Mouse (Mus musculus): ENCODE results near the gene Taf5l.
"Not testable (repeated sequence)": the region's sequence is repeated elsewhere in the genome, so short reads cannot be mapped to it uniquely, and the experiment has no call there.

The Taf5l gene

GRCm38 (mm10) chr8:124021237-124022227 lies at the start of gene Taf5l, which contains the start of gene Urb2:
Gene Taf5l (minus strand): TSS chr8:124021397.
Gene Urb2 (plus strand): TSS chr8:124021508.
- DNase-seq (ENCODE audit: low spot score): peak; percentile 96

DNA sequence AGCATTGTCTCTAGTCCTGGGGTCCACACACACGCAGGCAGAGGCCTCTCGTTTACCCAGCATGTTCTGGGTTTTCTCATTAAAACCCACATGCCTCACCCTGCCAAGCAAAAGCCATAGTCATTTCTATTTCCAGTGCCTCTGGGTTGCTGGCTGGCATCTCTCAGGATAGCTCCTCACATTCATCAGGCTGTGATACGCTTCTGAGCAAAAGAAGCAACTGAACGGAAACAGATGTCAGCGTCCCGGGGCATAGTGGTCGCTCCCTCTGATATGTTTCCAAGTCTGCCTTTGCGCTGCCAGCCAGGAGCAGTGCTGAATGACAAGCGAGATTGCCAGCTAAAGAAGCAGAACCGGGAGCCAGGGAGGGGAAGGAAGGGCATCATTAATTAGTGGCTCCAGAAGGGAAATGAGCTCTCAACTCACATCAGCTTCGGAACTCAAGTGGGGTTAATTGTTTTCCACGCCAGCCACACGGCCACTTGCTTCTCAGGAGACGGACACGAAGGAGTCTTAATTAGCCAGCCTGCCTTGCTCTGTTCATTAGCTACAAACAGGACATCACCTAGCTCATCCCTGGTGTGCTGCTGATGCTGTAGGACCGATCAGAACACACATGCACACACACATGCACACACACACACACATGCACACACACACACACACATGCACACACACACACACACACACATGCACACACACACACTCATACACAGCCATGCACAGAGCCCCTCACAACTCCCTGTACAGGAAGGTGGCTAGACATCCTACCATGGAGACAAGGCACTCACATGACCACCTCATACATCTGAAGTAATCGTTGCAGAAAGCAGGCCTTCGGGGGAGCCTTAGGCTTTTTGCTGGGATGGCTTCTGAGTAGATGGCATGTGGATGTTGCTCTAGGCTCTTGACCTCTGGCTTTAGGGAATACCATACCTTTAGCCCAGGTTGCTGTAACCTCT lies 49.4 kb upstream of the Taf5l start:
- DNase-seq (ENCODE audit: low spot score): no peak

GRCm38 (mm10) chr8:124067059-124067750 lies 46.0 kb upstream of the Taf5l start:
- DNase-seq (ENCODE audit: low spot score): no peak

DNA sequence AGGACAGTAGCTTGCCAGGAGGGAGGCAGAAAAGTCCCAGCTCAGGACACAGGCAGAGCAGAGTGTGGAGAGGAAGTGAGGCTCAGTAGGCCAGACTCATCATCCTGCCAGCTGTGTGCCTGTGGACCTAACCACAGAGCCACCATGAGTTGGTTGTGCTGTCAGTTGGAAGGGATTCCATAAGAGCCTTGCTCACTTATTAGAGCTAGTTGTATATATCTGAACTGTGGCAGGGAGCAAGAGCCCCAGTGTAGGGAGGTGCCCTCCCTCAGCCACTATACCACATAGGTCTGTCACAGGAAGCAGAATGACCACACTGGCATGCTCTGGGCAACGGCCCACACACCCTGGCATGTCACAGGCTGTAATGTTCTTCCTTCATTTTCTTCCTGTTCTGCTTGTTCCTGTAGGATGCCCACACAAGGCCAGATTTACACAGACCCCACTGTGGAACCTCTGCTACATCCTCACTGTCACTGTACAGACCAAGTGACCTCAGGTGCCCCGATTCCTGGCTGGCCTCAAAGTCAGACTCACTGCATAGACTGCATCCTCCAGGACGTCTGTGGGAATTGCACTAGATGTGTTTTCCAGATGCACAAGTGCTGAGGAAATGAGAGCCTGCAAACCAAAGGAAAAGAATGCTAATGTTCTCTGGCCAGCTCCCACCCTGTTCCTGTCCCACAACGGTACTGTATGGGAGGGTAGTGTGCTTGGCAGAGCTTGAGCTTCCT lies 45.3 kb upstream of the Taf5l start:
- no peak for DNase-seq (ENCODE audit: low spot score)

DNA sequence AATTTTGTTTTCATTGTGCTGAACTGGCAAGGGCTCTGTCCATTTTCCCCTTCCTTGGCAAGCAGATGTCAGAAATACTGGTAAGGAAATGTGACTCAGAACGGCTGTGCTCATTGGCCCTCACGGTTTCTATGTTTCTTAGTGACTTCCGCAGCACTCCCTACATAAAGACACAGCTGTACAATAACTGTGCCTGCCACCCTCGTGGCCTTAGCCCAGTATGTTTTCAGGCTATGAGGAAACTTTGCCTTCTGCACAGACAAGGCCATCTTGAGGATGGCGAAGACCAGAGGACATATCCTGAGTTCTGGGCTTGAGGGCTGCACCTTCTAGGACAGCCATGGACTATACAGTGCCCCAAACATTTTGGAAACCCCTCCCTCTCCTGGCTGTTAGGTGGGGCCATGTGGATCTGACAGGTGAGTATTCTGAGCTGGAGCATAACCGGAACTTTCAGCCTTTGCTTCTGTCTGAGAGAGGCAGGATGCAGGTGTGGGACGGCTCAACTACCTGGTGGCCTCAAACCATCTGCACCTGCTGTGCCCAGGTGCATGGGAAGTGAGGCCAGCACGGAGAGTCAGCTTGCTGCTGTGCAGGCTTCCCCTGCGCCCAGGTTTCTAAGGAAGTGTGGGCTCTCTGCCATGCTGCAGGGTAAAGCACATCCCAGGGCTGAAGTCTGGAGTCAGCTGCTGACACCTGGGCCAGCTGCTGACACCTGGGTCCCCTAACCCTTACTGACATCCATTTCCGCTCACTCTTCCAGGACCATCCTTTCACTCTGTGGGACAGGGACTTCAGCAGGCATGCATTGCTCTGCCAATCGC lies 35.8 kb upstream of the Taf5l start:
- DNase-seq (ENCODE audit: low spot score): no peak

DNA sequence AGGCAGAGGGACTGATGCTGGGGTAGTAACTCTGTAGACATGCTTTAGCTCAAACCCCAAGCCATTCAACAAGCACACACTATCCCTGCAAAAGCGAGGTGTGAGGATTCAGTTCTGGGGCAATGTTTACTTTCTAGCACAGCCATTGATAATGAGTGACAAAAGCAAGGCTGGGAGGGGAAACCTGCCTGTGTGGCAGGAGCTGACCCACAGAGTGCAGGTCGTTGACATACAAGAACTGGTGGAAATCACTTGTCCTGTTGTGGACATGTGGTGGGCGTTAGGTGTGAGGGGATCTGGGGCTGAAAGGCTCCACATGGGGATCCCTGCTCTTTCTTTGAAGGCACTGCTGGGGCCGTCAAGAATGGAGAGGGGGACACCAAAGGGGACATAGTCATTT lies 31.4 kb upstream of the Taf5l start:
- no peak for DNase-seq (ENCODE audit: low spot score)

DNA sequence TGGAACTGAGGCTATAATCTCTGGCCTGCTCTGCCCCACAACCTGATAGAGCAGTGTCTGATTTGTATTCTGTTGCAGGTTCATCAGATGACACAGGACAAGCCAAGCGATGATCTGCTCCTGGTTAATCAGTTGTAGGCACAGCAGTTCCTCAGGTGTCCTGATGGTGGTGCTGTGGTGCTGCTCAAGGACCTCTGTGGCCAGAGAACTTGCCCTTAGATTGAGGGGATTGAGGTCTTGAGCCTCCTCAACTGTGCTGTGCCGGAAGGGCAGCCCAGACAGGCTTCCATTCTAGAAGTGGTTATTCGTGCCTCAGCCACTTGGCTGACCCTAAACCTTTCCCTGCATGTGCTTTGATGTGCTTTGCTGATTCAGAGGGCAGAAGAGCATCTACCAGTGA lies 30.9 kb upstream of the Taf5l start:
- peak; percentile 82 for DNase-seq (ENCODE audit: low spot score)

DNA sequence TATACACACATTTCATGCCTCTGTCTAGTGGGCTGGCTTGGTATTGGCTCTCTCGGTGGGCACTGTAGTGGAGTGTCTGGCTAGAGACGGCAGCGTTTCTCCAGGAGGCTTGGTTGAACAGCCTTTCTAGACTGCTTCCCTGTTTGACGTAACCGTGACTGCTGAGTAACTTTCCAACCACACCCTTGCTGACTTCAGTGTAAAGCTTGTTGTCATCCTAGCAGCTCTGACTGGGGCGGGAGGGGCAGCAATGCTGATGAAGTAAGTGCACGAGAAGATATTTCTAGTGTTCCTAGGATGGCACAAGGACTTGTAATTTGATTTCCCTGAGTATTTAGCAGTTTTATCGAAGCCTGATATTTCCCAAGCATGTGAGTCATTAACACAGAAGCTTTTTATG lies 24.7 kb upstream of the Taf5l start:
- no peak for DNase-seq (ENCODE audit: low spot score)

DNA sequence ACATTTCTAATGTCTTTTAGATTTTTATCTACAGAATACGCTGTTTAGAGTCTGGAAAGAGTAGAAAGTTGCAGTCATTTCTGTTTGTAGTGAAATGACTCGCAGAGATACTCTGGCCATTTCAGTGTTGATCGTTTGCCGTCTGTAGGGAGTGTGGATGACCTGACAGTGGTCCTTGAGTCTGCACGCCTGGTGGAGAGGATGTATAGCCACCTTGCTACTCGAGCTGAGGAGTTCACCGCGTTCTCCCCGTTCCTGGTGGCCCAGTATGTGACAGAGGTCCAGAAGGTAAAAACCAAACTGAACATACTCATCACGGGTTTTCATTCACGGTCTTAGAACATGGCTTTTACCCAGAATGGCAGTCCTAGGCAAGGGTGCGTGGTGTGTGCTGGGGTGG lies 23.7 kb upstream of the Taf5l start:
- DNase-seq (ENCODE audit: low spot score): no peak

- no peak for DNase-seq (ENCODE audit: low spot score)
These were observed 23.2 kb upstream of the Taf5l start for GRCm38 (mm10) chr8:124044421-124044820.

DNA sequence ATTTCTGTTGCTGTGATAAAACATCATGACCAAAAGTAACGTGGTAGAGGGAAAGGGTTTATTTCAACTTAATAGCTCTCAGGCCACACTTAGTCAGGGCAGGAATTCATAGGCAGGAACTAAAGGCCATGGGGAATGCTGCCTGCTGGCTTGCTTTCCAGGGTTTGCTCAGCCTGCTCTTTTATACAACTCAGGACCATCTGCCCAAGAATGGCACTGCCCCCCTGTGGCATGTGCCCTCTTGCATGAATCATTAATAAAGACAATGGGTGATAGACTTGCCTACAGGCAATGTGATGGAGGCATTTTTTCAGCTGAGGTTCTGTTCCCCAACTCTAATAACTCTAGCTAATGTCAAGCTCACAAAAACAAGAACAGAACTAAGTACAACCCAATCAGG lies 21.0 kb upstream of the Taf5l start:
- DNase-seq (ENCODE audit: low spot score): no peak

GRCm38 (mm10) chr8:124039351-124039750 lies 18.2 kb upstream of the Taf5l start:
- no peak for DNase-seq (ENCODE audit: low spot score)

- DNase-seq (ENCODE audit: low spot score): no peak
These were observed 16.9 kb upstream of the Taf5l start for GRCm38 (mm10) chr8:124038121-124038520.

GRCm38 (mm10) chr8:124033400-124033799 lies 12.2 kb upstream of the Taf5l start:
- DNase-seq (ENCODE audit: low spot score): no peak

- no peak for DNase-seq (ENCODE audit: low spot score)
These were observed 6.6 kb upstream of the Taf5l start for GRCm38 (mm10) chr8:124027831-124028230.

DNA sequence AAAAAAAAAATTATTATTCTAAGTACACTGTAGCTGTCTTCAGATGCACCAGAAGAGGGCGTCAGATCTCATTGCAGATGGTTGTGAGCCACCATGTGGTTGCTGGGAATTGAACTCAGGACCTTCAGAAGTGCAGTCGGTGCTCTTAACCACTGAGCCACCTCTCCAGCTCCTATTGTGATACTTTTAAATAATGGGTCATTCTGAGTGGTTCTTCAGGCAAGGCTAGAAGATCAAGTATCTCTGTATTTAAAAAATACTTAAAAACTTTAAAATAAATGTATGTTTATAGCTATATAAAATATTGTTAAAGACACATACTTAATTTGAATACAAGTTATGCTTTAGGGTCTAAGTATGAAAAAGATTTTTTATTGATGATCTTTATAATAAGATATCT lies 5.1 kb upstream of the Taf5l start:
- DNase-seq (ENCODE audit: low spot score): not testable (repeated sequence)

DNA sequence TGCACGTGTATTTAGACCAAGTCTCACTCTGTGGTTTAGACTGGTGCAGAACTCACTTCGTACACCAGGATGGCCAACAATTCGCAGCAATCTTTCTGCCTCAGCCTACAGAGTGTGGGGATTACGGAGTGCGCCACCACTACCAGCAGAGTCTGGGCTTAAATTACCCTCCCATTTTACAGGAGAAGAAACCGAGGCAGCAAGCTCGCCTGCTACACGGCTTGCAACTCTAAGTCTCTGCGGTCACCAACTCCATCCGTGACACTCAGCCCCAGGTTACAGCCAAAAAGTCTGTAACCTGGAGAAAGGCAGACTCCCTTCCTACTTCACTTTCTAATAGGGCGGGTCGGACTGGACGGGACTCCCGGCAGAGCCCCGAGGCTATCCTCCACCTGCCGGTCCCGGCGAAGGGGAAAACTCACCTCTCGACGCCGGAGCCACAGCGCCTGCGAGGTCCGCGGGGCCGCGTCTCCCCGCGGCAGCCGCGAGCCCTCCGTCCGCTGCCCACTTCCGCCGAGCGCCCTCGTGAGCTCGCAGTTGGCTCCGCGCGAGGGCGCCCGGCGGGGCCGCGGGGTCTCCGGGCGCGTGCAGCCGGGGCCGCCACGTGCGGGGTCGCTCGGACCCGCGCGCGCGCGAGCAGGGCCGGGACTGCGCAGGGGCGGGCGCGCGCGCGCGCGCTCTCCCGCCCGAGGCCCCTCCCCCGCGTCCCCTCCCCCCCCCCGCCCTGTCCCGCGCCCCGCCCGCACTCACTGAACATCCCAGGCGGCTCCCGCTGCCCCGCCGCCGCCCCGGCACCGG lies 559 bp downstream of the Taf5l start:
- DNase-seq (ENCODE audit: low spot score): peak; percentile 83

- no peak for DNase-seq (ENCODE audit: low spot score)
These were observed 1.4 kb downstream of the Taf5l start for GRCm38 (mm10) chr8:124019782-124020181.

- no peak for DNase-seq (ENCODE audit: low spot score)
These were observed 6.4 kb downstream of the Taf5l start for GRCm38 (mm10) chr8:124014751-124015150.
